Mouse (Mus musculus): ENCODE measurements around the gene Gng7.

The Gng7 gene

GRCm38 (mm10) chr10:80899591-80900317 lies 115.0 kb downstream of the Gng7 start:
- DNase-seq (ENCODE audit: low spot score) = no peak

GRCm38 (mm10) chr10:80899074-80899473 lies 115.7 kb downstream of the Gng7 start:
- no peak for DNase-seq (ENCODE audit: low spot score)

All from ovary, adult 18-20 months (tissue).